Mouse (Mus musculus): ENCODE data around the gene Bcl11a.

- TF ChIP-seq POLR2A (IDR thresholded peaks at IDR 0.05; ENCODE audit: insufficient read depth, low read depth, low read length) = no peak
- TF ChIP-seq CTCF (IDR thresholded peaks at IDR 0.05; ENCODE audit: insufficient read depth, low read depth, low read length) = no peak
Measured at GRCm38 (mm10) chr11:24202641-24203361, 124.9 kb downstream of the Bcl11a start.
